Mouse (Mus musculus): Measurements from ENCODE around the gene Acap3. TPM values are rescaled to one million over a fixed set of nuclear protein-coding genes. Genes with fewer than 3 reads are reported as not detected.
A peak's percentile ranks its signal among the peaks of the same experiment; 100 is the strongest.

Gene Acap3
- polyA plus RNA-seq, 1 experiment: 3.8 TPM

DNA sequence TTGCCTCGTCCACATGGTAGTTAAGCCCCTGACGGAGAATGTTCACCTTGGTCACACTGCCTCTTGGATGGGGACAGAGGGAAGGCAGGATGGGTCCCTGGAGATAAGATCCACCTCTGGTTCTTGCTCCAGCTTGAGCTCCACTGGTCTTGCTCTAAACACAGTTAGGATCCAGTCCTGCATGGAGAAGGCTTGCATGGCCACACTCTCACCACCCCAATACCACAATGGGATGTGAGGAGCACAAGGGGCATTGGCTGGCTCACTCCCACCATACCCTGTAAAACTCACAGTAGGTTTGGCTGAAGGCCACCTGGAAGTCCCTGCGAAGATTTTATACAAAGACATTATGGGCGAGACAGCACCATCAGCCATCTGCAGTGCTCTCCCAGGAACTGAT is 17.1 kb downstream of the Acap3 start:
- no peaks in the 10 kb centered on the region for H3K9me3 ChIP-seq (replicated peaks; ENCODE audit: control insufficient read depth, insufficient read depth, low read length, poor library complexity, severe bottlenecking)
- no peaks in the 10 kb centered on the region for H3K4me1 ChIP-seq (ENCODE audit: control insufficient read depth, insufficient read depth, low read length)
- TF ChIP-seq POLR2A (IDR thresholded peaks at IDR 0.05; ENCODE audit: insufficient read depth, low read length): no peak
- no peak for TF ChIP-seq EP300 (IDR thresholded peaks at IDR 0.05; ENCODE audit: insufficient read depth, low read depth, low read length)
- no peak for TF ChIP-seq CTCF (IDR thresholded peaks at IDR 0.05; ENCODE audit: low read depth, low read length)
- no peak overlapping the region for H3K9ac ChIP-seq (ENCODE audit: low read depth, poor library complexity, severe bottlenecking)
- no peak overlapping the region for H3K4me3 ChIP-seq (ENCODE audit: low read depth, low read length)
- no peaks in the 10 kb centered on the region for H3K27me3 ChIP-seq (ENCODE audit: control insufficient read depth, insufficient read depth, low read length, poor library complexity, severe bottlenecking)
- no peak overlapping the region for H3K27ac ChIP-seq (ENCODE audit: insufficient read depth, low read length)
- H3K36me3 ChIP-seq (ENCODE audit: control insufficient read depth, insufficient read depth, low read length, poor library complexity, severe bottlenecking): no peaks in the 10 kb centered on the region

DNA sequence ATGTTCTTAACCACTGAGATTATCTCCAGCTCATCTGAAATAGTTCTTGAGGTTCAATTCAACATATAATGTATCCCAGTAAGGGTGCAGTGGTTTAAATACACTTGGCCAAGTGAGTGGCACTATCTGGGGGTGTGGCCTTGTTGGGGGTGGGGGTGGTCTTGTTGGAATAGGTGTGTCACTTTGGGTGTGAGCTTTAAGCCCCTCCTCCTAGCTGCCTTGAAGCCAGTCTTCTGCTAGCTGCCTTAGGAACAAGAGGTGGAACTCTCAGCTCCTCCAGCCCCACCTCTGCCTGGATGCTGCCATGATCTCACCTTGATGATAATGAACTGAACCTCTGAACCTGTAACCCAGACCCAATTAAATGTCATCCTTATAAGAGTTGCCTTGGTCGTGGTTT is 40.4 kb downstream of the Acap3 start:
- H3K4me3 ChIP-seq (ENCODE audit: low read depth, low read length): no peak overlapping the region
- H3K9ac ChIP-seq (ENCODE audit: low read depth, poor library complexity, severe bottlenecking): no peak overlapping the region
- H3K4me1 ChIP-seq (ENCODE audit: control insufficient read depth, insufficient read depth, low read length): no peaks in the 10 kb centered on the region
- H3K27ac ChIP-seq (ENCODE audit: insufficient read depth, low read length): no peak overlapping the region
- H3K9me3 ChIP-seq (replicated peaks; ENCODE audit: control insufficient read depth, insufficient read depth, low read length, poor library complexity, severe bottlenecking): no peaks in the 10 kb centered on the region
- TF ChIP-seq EP300 (IDR thresholded peaks at IDR 0.05; ENCODE audit: insufficient read depth, low read depth, low read length) (no peak), POLR2A (IDR thresholded peaks at IDR 0.05; ENCODE audit: insufficient read depth, low read length) (no peak), CTCF (IDR thresholded peaks at IDR 0.05; ENCODE audit: low read depth, low read length) (no peak)
- no peaks in the 10 kb centered on the region for H3K27me3 ChIP-seq (ENCODE audit: control insufficient read depth, insufficient read depth, low read length, poor library complexity, severe bottlenecking)
- no peaks in the 10 kb centered on the region for H3K36me3 ChIP-seq (ENCODE audit: control insufficient read depth, insufficient read depth, low read length, poor library complexity, severe bottlenecking)

DNA sequence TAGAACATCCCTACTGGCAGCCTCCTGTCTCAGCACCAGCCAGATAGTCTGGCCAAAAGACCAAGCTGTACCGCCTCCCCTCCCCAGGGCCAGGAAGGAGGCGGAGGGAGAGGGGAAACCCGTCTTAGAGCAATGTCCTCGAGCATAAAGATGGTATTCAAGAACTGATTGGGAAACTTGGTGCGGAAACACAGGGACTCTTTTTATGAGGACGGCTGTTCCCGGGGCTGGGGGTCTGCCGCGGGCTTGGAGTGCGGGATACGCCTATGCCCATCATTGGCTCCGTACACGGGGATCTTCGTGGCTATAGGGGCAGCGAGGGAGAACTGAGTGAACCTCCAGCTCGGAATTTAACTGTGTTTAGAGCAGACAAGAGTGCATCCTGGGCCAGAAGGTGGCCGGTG is 51.4 kb downstream of the Acap3 start:
- no peak overlapping the region for H3K27ac ChIP-seq (ENCODE audit: insufficient read depth, low read length)
- H3K36me3 ChIP-seq (ENCODE audit: control insufficient read depth, insufficient read depth, low read length, poor library complexity, severe bottlenecking): peaks cover 7% of the 10 kb centered on the region
- peak overlapping the region; percentile 68 for H3K4me3 ChIP-seq (ENCODE audit: low read depth, low read length)
- H3K4me1 ChIP-seq (ENCODE audit: control insufficient read depth, insufficient read depth, low read length): no peaks in the 10 kb centered on the region
- TF ChIP-seq POLR2A (IDR thresholded peaks at IDR 0.05; ENCODE audit: insufficient read depth, low read length) (no peak), EP300 (IDR thresholded peaks at IDR 0.05; ENCODE audit: insufficient read depth, low read depth, low read length) (no peak), CTCF (IDR thresholded peaks at IDR 0.05; ENCODE audit: low read depth, low read length) (no peak)
- no peaks in the 10 kb centered on the region for H3K27me3 ChIP-seq (ENCODE audit: control insufficient read depth, insufficient read depth, low read length, poor library complexity, severe bottlenecking)
- peak overlapping the region; percentile 66 for H3K9ac ChIP-seq (ENCODE audit: low read depth, poor library complexity, severe bottlenecking)
- H3K9me3 ChIP-seq (replicated peaks; ENCODE audit: control insufficient read depth, insufficient read depth, low read length, poor library complexity, severe bottlenecking): no peaks in the 10 kb centered on the region

DNA sequence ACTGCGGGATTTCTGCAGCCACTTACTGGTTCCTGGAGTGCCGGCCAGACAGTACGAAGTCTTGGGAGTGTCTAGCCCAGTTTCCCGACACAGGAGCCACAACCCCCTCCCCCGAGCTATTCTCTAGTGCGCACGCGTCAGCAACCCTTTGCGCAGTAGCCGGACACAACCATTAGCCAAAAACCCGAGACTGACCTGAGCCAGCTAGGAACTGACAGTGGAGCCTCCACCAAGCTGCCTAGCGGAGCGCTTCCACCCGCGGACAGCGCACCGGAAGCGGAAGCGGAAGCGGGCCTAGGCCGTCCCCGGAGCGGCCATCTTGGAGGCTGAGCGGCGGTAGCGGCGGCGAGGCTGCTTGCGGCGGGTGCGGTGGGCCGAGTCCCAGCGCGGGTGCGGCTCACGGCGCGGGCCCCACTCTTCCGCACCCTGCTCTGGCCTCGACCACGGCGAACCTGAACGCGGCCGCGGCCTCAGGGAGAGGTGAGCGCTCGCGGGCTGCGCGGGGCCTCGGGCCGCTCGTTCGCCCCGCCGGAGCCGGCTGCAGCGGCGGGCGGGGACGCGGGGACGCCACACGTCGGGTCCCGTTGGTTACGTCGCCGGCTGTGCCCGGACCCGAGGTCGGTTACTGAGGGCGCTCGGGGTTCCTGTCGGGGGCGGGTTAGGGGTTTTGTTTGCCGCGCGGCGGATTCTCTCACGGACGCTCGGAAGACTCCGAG is 52.1 kb downstream of the Acap3 start, which contains the start of gene Ube2j2:
Ube2j2 (plus strand) TSS at position 298 of the 716 bp plus-strand sequence.
- H3K4me3 ChIP-seq (ENCODE audit: low read depth, low read length): peak within 1 kb of the TSS; percentile 88
- H3K36me3 ChIP-seq (ENCODE audit: control insufficient read depth, insufficient read depth, low read length, poor library complexity, severe bottlenecking): peaks cover 11% of the 10 kb centered on the region
- H3K4me1 ChIP-seq (ENCODE audit: control insufficient read depth, insufficient read depth, low read length): no peaks in the 10 kb centered on the region
- TF ChIP-seq CTCF (IDR thresholded peaks at IDR 0.05; ENCODE audit: low read depth, low read length) (no peak), POLR2A (IDR thresholded peaks at IDR 0.05; ENCODE audit: insufficient read depth, low read length) (peak; percentile 2), EP300 (IDR thresholded peaks at IDR 0.05; ENCODE audit: insufficient read depth, low read depth, low read length) (peak; percentile 75; the same call in 1 of the 2 replicates)
- no peak within 1 kb of the TSS for H3K27ac ChIP-seq (ENCODE audit: insufficient read depth, low read length)
- peak within 1 kb of the TSS; percentile 82 for H3K9ac ChIP-seq (ENCODE audit: low read depth, poor library complexity, severe bottlenecking)
- no peaks in the 10 kb centered on the region for H3K9me3 ChIP-seq (replicated peaks; ENCODE audit: control insufficient read depth, insufficient read depth, low read length, poor library complexity, severe bottlenecking)
- H3K27me3 ChIP-seq (ENCODE audit: control insufficient read depth, insufficient read depth, low read length, poor library complexity, severe bottlenecking): no peaks in the 10 kb centered on the region

DNA sequence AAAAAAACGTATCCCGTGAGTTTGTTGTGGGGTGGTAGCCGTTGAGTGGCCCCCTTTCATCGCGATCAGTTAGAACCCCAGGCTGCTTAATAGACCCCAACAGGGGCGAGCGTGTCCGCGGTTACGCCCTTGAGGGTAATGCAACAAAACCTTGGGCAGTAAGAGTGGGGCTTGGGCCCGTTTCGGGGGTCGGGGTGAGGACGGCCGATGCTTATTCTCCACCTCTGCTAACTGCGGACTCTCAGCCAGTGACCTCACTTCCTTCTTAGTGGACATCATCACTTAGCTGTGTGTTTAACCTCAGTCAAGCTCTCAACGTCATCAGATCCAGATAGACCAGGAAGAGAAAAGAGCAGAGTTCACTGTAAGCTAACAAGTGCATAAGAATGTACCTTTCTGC is 52.6 kb downstream of the Acap3 start:
- Histone ChIP-seq H3K4me3 (ENCODE audit: low read depth, low read length) (peak overlapping the region; percentile 88), H3K36me3 (ENCODE audit: control insufficient read depth, insufficient read depth, low read length, poor library complexity, severe bottlenecking) (peaks cover 16% of the 10 kb centered on the region), H3K9me3 (replicated peaks; ENCODE audit: control insufficient read depth, insufficient read depth, low read length, poor library complexity, severe bottlenecking) (no peaks in the 10 kb centered on the region), H3K4me1 (ENCODE audit: control insufficient read depth, insufficient read depth, low read length) (no peaks in the 10 kb centered on the region), H3K27me3 (ENCODE audit: control insufficient read depth, insufficient read depth, low read length, poor library complexity, severe bottlenecking) (no peaks in the 10 kb centered on the region), H3K9ac (ENCODE audit: low read depth, poor library complexity, severe bottlenecking) (peak overlapping the region; percentile 82), H3K27ac (ENCODE audit: insufficient read depth, low read length) (no peak overlapping the region)
- no peak for TF ChIP-seq POLR2A (IDR thresholded peaks at IDR 0.05; ENCODE audit: insufficient read depth, low read length)
- TF ChIP-seq CTCF (IDR thresholded peaks at IDR 0.05; ENCODE audit: low read depth, low read length): no peak
- no peak for TF ChIP-seq EP300 (IDR thresholded peaks at IDR 0.05; ENCODE audit: insufficient read depth, low read depth, low read length)

DNA sequence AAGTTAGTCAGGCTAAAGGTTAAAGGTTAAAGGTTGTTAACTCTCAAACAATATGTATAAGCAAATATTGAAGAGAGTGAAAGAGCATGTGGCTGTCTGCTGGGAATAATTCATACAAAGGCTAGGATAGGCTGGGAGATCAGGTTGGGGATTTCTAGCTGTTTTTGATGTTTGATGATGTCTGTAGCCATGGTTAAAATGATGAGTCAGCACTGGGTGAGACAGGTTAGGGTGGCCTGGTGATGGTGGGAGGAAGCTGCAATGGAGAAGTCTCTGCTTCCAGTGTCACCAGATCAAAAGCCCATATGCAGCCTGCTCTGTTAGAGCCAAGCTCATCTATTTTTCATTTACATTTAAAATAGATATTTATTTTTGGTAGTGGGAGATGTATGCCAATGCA is 55.5 kb downstream of the Acap3 start:
- no peaks in the 10 kb centered on the region for H3K4me1 ChIP-seq (ENCODE audit: control insufficient read depth, insufficient read depth, low read length)
- no peaks in the 10 kb centered on the region for H3K27me3 ChIP-seq (ENCODE audit: control insufficient read depth, insufficient read depth, low read length, poor library complexity, severe bottlenecking)
- no peak overlapping the region for H3K27ac ChIP-seq (ENCODE audit: insufficient read depth, low read length)
- no peak overlapping the region for H3K4me3 ChIP-seq (ENCODE audit: low read depth, low read length)
- H3K9me3 ChIP-seq (replicated peaks; ENCODE audit: control insufficient read depth, insufficient read depth, low read length, poor library complexity, severe bottlenecking): no peaks in the 10 kb centered on the region
- TF ChIP-seq POLR2A (IDR thresholded peaks at IDR 0.05; ENCODE audit: insufficient read depth, low read length): no peak
- TF ChIP-seq EP300 (IDR thresholded peaks at IDR 0.05; ENCODE audit: insufficient read depth, low read depth, low read length): no peak
- TF ChIP-seq CTCF (IDR thresholded peaks at IDR 0.05; ENCODE audit: low read depth, low read length): no peak
- peaks cover 45% of the 10 kb centered on the region for H3K36me3 ChIP-seq (ENCODE audit: control insufficient read depth, insufficient read depth, low read length, poor library complexity, severe bottlenecking)
- no peak overlapping the region for H3K9ac ChIP-seq (ENCODE audit: low read depth, poor library complexity, severe bottlenecking)
